Mouse (Mus musculus): ENCODE results near the gene Grik4. TPM values are rescaled to one million over a fixed set of nuclear protein-coding genes. Genes with fewer than 3 reads are reported as not detected.
"Not testable (repeated sequence)": the region's sequence is repeated elsewhere in the genome, so short reads cannot be mapped to it uniquely, and the experiment has no call there.

The Grik4 gene
- total RNA-seq (2021) = 10 to 100 TPM; 13.4 to 14.5 TPM

DNA sequence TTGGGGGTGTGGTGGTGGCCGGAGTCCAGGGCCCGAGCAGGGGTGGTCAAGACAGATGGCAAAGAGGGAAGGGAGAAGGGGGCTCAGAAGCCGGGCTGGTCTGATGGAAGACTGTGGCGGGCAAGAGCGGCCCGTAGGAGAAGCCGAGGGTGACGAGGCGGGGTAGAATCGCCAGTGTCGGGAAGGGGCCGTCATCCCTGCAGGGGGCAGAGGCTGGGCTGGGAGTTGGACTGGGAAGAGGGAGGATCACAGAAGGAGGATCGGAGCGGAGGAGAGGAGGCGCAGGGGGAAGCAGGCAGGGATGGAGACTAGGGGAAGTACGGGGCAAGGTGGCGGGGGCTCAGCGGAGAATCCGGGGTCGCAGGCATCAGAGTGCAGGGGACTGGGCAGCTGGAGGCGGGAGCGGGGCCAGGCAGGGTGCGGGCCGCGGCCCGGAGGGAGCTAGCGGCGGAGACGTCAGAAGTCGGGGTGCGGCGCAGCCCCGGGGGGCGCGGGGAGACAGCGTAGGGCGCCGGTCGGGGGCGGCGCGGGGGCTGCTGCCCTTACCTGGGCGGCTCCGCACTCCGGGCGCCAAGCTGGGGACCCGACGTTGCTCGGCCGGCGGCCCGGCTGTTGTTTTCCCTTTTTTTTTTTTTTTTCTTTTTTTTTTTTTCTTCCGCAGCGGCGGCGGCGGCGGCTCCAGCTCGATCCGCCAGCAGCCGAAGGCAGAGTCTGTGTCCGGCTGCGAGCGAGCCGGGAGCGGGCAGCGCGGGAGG, at the start of gene Grik4:
Gene Grik4, minus strand, starts transcription at position 713 of the 755 bp plus-strand sequence.
- DNase-seq (ENCODE audit: extremely low spot score in 1 of 2, low spot score in 2 of 2) = peak in 1 of 2 experiments; percentile 78
- intact Hi-C loops (cut with DNase I) = loop anchor here (2.0 to 5.0 kb wide), 5 partner anchors 151 to 617 kb away; no protein-coding TSS in a partner anchor

DNA sequence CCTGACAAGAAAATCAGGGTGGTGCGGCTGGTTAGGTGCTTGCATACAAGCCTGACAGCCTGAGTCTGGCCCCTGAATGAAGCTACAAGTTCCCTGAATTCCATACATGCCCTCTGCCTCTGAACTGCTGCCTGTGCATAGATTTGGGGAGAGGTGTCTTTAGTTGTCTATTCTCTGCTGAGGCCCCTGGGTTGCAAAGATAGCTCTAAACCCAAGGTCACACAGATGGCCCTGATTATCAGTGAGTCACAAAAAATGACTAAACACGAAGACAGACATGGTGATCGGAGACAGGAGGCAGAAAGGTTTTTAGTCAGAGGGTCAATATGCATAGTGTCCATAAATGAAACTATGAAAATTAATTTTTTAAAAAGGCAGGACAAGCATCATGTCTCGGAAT, 49.4 kb upstream of the Grik4 start:
- DNase-seq (ENCODE audit: extremely low spot score in 1 of 2, low spot score in 2 of 2) = no peak
- intact Hi-C loops (cut with DNase I) = no loop called here

DNA sequence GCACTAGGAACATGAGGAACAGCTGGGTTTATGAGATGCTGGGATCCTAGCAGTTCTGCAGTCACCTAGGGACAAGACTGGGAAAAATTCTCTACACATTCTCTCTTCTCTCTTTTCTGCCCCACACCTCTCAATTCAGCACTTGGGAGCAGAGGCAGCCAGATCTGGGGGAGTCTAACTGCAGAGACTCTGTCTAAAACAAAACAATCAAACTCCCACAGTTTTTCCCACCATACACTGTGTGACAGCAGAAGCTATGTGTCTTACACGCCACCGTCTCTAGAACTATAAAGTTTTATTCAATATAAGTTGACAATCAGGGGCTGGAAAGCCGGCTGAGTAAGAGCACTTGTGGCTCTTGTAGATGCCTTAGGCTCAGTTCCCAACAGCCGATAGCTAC, 43.7 kb upstream of the Grik4 start:
- no peak for DNase-seq (ENCODE audit: extremely low spot score in 1 of 2, low spot score in 2 of 2)
- intact Hi-C loops (cut with DNase I) = no loop called here

DNA sequence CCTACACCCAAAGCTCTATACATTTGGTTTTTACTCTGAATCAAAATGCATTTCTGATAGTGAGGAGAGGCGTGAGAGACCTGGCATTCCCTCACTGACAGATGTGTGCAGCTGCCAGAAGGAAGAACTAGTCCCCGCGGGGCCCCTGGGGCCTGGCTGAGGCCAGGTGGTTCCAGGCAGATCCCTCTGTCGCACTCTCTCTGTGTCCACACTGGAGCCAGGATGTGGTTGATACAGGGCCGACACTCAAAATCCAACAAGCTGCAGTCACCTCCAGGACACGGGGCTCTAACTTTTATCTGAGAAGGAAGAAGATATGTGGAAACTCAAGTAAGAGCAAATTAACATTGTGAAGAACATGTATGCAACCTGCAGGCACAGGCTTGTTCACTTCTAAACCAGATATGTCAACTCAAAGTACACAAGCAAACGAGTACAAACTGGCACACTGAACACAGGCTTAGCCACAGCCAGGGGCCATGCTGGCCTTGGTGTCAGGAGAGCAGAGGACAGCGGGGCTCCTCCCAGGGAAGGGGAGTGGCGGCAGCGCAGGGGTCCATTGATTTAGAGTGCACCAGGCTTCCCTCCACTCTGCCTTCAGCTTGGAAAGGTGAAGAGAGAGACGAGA, 24.7 kb upstream of the Grik4 start:
- no peak for DNase-seq (ENCODE audit: extremely low spot score in 1 of 2, low spot score in 2 of 2)
- intact Hi-C loops (cut with DNase I) = no loop called here

DNA sequence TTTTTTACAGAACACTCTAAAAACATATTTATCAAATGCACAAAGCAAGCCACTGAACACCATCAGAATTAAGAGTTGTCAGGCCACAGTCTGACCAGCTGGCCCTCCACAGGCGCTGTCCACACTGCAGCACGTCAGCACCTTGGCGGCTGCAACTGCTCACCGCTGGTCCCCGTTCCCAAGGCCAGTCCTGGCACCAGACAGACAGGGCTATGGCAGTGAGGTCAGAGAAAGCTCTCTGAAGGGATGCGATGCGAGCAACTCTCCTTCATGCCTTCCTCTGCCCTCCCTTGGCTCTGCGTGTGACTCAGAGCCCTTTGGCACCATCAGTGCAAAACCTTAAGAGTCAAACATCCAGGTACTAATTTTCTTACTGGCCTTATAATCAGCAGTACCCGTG, 23.4 kb upstream of the Grik4 start:
- intact Hi-C loops (cut with DNase I) = no loop called here

DNA sequence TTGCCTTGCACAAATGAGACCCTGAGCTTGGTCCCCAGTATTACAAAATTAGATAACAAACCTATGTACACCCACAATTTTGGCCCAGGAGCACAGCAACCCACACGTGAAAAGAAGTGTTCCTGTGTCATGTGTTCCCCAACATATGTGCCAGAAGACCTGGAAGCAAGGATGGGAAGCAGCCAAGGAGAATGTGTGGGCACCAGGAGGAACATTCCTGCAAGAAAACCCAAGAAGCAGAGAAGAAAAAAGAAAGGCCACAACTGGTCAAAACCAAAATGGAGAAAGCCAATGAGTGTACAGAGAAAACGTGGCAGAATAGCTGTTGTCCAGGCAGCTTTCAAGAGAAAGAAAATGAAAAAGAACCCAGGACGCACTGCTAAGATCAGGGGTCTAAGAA, 20.5 kb upstream of the Grik4 start:
- DNase-seq (ENCODE audit: extremely low spot score in 1 of 2, low spot score in 2 of 2); intact Hi-C loops (cut with DNase I): not testable (repeated sequence)

More for the DNA sequence above, 23.4 kb upstream of the Grik4 start:
- DNase-seq (ENCODE audit: extremely low spot score in 1 of 2, low spot score in 2 of 2) = no peak

DNA sequence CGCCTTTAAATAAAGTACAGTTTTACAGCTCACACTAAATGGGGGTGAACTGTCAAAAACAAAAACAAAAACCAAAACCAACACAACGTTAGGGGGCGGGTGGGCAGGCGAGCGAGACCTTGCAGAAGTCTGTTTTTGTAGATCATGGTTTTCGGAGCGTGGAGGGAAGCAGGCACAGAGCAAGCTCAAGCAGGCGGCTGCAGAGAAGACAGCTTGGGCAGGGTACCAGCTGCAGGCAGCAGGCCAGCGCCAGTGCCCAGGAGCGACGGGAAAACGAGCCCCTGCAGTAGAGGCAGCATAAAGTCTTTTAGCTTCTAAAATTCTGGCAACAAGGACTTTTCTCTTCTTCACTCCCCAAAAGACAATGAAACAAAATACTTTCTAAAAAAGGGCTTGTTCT, 20.1 kb upstream of the Grik4 start:
- DNase-seq (ENCODE audit: extremely low spot score in 1 of 2, low spot score in 2 of 2) = peak; percentile 58 to 66
- intact Hi-C loops (cut with DNase I) = no loop called here

DNA sequence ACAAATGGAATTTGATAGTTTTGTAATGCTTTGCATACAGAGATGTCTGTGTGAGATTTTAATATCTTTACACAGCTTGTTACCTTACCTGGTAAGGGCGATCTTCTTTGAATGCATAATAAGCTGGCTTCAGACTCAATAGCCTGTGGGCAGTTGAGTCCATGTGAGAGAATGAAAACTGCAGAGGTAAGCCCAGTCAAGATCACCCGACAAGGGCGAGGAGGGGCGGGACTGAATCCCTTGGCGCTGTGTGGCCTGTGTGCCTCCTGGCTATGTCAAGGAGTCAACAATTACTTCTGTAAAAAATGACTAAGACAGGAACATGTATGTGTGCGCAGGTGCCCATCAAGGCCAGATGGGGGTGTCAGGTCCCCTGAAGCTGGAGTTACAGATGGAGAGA, 18.2 kb upstream of the Grik4 start:
- intact Hi-C loops (cut with DNase I) = no loop called here
- DNase-seq (ENCODE audit: extremely low spot score in 1 of 2, low spot score in 2 of 2) = no peak

DNA sequence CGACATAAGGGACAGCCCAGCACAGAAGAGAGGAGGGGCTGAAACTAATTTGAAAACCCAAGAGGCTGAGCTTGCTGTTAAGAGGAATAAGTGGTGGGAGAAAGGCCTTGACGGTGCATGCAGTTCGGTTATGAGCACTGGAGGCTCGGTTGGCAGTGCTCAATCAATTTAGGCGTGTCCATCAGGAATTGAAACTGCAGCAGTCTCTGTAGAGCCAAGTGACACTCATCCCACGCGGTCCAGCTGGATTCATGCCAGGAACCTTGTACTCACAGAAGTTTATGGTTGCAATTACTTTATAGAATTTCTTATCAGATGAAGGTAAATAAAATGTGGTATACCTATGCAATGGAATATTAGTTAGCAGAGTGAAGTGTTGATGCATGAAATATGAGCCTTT, 14.1 kb upstream of the Grik4 start:
- DNase-seq (ENCODE audit: extremely low spot score in 1 of 2, low spot score in 2 of 2) = no peak

DNA sequence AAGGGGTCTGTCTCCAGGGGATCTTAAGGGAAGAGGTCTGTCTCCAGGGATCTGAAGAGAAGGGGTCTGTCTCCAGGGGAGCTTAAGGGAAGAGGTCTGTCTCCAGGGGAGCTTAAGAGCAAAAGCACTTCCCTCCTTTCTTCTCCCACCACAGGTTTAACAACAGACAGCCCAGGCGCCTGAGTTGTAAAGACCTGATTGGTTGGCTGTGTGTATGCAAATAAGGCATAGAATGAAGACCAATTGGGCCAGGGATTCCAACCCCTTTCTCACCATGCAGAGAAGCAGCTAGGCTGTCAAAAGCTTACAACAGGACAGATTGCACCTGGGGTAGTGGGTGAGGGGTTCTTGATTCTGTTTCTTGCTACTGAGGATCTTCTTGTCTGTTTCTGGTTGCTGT, 4.1 kb upstream of the Grik4 start:
- intact Hi-C loops (cut with DNase I) = no loop called here
- DNase-seq (ENCODE audit: extremely low spot score in 1 of 2, low spot score in 2 of 2) = no peak

More for the DNA sequence above, 14.1 kb upstream of the Grik4 start:
- intact Hi-C loops (cut with DNase I) = no loop called here

DNA sequence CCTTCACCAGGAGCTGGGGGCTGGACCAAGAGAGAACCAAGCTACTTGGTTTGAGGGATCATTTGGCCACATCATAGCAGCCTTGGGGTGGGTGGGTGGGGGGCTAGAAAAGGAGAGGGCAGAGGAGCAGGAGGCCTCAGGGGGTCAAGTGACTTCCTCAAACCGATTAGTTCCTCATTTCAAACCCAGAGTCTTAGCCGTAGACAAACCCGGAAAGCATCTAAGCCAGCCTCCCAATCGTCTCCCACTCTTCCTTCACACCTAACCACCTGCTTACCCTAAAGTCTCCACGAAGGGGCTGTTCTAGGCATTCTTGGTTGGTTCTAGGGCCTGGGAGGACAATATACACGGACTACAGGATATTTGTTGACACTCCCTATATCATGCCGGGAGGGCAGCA, 881 bp upstream of the Grik4 start:
- intact Hi-C loops (cut with DNase I) = loop anchor here (2.0 kb wide), 3 partner anchors 152 to 394 kb away; no protein-coding TSS in a partner anchor

DNA sequence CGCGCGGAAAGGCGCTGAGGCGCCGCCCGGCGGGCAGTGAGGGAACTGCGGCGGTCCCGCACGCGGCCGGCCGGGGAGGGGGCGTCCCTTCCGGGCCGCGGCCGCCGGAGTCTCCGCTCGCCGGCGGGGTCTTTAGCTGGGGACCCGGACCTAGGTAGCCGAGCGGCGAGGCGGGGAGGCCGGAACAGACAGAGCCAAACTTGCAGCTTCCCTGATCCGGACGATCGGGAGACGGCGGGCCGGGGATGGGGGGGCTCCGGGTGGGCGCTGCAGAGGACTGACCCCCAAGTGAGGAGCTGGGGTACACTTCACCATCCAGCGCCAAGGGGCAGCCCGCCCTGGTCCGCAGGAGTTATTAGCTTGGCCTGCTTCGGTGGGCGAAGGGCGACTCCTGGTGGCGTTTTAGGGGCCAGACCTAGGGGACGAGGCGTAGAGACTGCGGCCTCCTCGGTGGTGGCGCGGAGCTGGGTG, 278 bp upstream of the Grik4 start:
- peak; percentile 86 to 91 for DNase-seq (ENCODE audit: extremely low spot score in 1 of 2, low spot score in 2 of 2)
- intact Hi-C loops (cut with DNase I) = loop anchor here (2.0 to 5.0 kb wide), 5 partner anchors 152 to 617 kb away; no protein-coding TSS in a partner anchor

More for the DNA sequence above, 881 bp upstream of the Grik4 start:
- DNase-seq (ENCODE audit: extremely low spot score in 1 of 2, low spot score in 2 of 2) = no peak

DNA sequence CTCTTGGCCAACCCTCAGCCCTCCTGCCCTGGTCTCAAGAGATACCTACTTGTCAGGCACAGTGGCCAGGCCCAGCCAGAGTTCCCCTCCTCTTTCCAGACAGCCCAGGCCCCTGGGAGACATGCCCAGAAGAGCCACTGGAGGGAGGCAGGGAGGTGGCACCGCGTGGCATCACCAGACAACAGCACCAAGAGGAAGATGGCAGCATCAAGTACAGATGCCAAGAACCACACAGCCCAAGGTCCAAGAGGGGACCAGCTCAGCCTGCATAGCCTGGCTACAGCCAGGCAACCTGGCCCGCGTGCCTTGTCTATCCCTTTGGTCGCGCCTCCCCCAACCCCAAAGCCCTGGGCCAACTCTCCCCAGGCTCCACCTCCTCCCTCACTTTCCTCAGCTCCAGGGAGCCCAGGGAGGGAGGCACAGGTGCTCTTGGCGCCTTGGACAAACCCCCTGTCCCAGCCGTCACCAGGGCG, 1.2 kb downstream of the Grik4 start:
- DNase-seq (ENCODE audit: extremely low spot score in 1 of 2, low spot score in 2 of 2) = peak; percentile 16 to 61
- intact Hi-C loops (cut with DNase I) = loop anchor here (5.0 kb wide), 2 partner anchors 556 to 616 kb away; no protein-coding TSS in a partner anchor

DNA sequence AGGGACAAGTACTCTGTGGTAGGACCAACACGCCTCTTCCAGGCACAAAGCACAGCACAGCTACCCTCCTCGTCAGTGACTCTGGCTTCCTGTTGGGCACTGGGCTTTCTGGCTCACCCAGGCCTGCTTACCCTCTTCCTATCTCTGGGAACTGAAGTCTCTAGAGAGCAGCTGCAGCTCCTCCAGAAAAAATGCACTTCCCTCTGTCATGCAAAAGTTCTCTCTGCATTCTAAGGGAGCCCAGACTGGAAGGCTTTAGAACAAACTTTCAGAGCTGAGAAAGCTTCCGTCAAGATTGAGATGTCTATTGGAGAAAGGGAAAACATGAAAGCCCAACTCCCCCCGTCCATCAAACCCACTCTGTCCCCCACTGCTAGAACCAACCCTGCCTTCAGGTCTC, 2.1 kb downstream of the Grik4 start:
- intact Hi-C loops (cut with DNase I) = loop anchor here (5.0 kb wide), 2 partner anchors 555 to 615 kb away; no protein-coding TSS in a partner anchor
- DNase-seq (ENCODE audit: extremely low spot score in 1 of 2, low spot score in 2 of 2) = no peak

DNA sequence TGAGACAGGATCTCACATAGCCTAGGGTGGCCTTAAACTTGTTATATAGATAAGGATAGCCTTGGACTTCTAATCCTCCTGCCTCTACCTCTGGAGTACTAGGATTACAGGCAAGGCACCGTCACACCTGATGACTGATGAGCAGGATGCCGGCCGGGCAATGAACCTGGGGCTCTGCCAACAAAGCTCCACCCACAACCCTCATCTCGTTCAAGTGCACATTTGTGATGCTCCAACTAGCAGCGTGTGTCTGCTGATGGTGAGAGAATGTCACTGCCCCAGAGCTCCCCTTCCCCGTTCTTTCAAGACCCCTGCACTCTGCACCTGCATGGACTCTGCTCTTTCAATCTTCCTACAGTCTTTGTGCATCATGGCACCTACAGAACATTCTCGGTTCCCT, 12.1 kb downstream of the Grik4 start:
- DNase-seq (ENCODE audit: extremely low spot score in 1 of 2, low spot score in 2 of 2) = no peak
- intact Hi-C loops (cut with DNase I) = no loop called here

DNA sequence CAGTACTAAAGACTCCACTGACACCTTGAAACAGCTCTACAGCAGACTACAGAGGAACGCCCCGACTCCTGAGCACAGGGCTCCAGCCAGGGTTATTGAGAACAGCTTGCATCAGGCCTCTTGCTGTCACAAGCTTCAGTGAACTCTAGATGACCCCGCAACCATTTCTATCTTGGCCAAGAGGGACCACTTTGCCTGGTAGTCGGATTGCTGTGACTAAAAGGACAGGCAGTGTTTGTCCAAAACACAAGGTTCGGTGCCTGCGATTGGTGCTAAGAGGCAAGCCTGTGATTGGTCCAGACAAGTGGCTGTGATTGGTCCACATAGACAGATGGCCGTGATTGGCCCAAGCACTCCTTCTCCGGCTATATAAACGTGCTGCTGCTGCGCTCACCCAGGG, 16.8 kb downstream of the Grik4 start:
- no peak for DNase-seq (ENCODE audit: extremely low spot score in 1 of 2, low spot score in 2 of 2)
- intact Hi-C loops (cut with DNase I) = no loop called here

DNA sequence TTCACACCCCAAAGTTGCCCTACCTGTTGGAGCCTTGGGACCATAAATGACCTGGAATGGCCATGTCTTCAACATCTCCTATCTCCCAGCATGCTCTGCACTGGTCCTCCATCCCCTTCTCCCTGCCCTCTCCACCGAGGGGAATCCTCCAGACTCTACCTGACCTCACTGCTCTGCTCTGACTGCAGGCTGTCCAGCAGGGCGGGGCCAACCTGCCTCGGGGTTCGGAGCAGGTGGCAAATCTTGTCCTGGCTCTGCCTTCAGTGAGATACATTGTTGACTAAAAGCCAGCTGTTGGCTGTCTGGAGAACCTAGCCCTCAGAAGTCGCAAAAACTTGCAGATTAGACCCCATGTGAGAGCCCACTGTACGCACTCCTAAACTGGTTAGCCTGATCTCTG, 17.7 kb downstream of the Grik4 start:
- DNase-seq (ENCODE audit: extremely low spot score in 1 of 2, low spot score in 2 of 2) = no peak
- intact Hi-C loops (cut with DNase I) = no loop called here

DNA sequence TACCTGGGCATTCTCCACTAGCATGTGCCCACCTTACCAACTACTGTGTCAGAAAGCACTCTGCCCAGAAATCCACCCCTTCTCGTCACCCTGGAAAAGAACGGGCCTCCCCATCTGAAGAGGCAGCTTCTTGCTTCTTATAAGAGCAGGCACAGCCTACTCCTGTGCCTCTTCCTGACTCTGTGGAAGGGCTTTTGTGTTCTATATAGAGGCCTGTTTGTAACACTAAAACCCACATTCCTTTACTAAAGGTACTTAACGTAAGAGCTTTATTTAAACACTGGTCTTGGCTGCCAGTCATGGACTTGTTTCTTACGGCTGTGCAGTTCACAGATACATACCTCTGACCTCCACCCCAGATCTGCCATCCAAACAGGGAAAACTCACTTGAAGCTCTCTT, 22.5 kb downstream of the Grik4 start:
- intact Hi-C loops (cut with DNase I) = no loop called here
- DNase-seq (ENCODE audit: extremely low spot score in 1 of 2, low spot score in 2 of 2) = no peak

DNA sequence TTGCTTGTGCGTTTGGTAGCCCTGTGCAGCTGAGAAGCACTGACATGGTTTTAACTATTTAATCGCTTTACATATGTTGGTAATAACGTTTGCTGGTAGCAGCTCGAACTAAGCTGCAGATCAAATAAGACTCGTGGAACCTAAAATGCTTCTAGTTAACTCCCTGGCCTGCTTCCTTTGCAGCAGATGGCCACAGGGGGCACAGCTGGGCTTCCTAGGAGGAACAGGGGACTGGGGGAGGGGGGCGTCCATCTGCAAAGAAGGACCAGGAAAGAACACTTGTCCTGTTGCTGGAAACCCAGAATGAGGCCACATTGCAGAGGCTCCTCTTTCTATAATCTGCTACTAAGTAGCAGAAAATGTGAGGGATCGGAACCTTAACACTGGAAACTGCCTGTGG, 24.1 kb downstream of the Grik4 start:
- DNase-seq (ENCODE audit: extremely low spot score in 1 of 2, low spot score in 2 of 2) = peak in 1 of 2 experiments; percentile 67
- intact Hi-C loops (cut with DNase I) = no loop called here

DNA sequence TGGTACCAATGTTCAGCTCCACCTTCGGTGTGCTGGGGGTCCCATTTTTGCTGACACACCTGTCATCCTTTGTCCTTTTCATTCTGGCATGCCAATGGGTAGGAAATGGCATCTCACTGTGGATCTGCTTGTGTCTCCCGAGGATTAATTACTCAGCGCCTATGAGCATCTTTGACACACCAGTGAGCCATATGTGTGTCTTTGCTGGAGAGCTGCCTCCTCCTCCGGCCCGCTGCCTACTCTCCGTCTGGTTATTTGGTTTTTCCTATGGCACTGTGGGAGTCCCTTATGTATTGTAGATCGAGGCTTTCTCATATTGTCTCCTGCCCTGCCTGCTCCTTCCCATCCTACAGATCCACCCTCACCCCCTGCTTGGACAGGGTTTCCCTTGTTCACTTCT, 26.4 kb downstream of the Grik4 start:
- intact Hi-C loops (cut with DNase I) = no loop called here
- no peak for DNase-seq (ENCODE audit: extremely low spot score in 1 of 2, low spot score in 2 of 2)
